Mouse (Mus musculus) neural tube, embryonic 11.5 days (tissue): ENCODE measurements at regions not wholly inside any gene's neighbourhood (a gene's known extent, or its start where the extent isn't known, plus 50 kb on each side); places are given as distances from the start of the nearest gene placed in this dataset.

Source experiments
- ATAC-seq: fragments of 200-750 bp; cut with Nextera tagmentation; 2 replicates; pipeline ENCODE4 v1.8.0; 2017; ENCODE audit warnings: moderate number of reproducible peaks, mild to moderate bottlenecking, moderate TSS enrichment, moderate library complexity; ENCODE audit not compliant: insufficient read depth, low FRiP score, low TSS enrichment
- DNase-seq: peaks from one replicate; pipeline ENCODE4 v3.0.0-alpha.2; 2015; ENCODE audit warnings: low spot score
- H3K27ac ChIP-seq: fragments of 300-500 bp; sonication (generic); 2 replicates; pipeline ENCODE4 v1.5.1; 2014; ENCODE audit warnings: low read depth, mild to moderate bottlenecking, low read length
- H3K27me3 ChIP-seq: fragments of 300-500 bp; sonication (generic); 2 replicates; pipeline ENCODE4 v1.6.1; 2014; ENCODE audit warnings: mild to moderate bottlenecking, low read length, mixed read lengths; ENCODE audit not compliant: control insufficient read depth, insufficient read depth
- H3K36me3 ChIP-seq: fragments of 300-500 bp; sonication (generic); 2 replicates; pipeline ENCODE4 v1.6.1; 2014; ENCODE audit warnings: mild to moderate bottlenecking, low read length, moderate library complexity, mixed read lengths; ENCODE audit not compliant: control insufficient read depth, insufficient read depth
- H3K4me1 ChIP-seq: fragments of 300-500 bp; sonication (generic); 2 replicates; pipeline ENCODE4 v1.6.1; 2014; ENCODE audit warnings: low read length, mixed read lengths; ENCODE audit not compliant: control insufficient read depth, insufficient read depth
- H3K4me2 ChIP-seq: fragments of 300-500 bp; sonication (generic); 2 replicates; pipeline ENCODE4 v1.6.1; 2014; ENCODE audit warnings: low read depth, mild to moderate bottlenecking, moderate library complexity
- H3K4me3 ChIP-seq: fragments of 300-500 bp; sonication (generic); 2 replicates; pipeline ENCODE4 v1.5.1; 2014; ENCODE audit warnings: low read depth, low read length
- H3K9ac ChIP-seq: fragments of 300-500 bp; sonication (generic); 2 replicates; pipeline ENCODE4 v1.6.1; 2014; ENCODE audit warnings: mild to moderate bottlenecking, low read length
- H3K9me3 ChIP-seq: fragments of 300-500 bp; sonication (generic); 2 replicates; pipeline ENCODE4 v1.6.1; 2016; ENCODE audit warnings: low read length; ENCODE audit not compliant: control insufficient read depth
- WGBS: fragments of 180-500 bp; shearing (Covaris S2); extraction: QIAGEN DNeasy Blood & Tissue Kit; methylation state at CpG from one replicate; pipeline ENCODE4 v1.1.7; 2014; 5-methylcytosine and 5-hydroxymethylcytosine counted together

DNA sequence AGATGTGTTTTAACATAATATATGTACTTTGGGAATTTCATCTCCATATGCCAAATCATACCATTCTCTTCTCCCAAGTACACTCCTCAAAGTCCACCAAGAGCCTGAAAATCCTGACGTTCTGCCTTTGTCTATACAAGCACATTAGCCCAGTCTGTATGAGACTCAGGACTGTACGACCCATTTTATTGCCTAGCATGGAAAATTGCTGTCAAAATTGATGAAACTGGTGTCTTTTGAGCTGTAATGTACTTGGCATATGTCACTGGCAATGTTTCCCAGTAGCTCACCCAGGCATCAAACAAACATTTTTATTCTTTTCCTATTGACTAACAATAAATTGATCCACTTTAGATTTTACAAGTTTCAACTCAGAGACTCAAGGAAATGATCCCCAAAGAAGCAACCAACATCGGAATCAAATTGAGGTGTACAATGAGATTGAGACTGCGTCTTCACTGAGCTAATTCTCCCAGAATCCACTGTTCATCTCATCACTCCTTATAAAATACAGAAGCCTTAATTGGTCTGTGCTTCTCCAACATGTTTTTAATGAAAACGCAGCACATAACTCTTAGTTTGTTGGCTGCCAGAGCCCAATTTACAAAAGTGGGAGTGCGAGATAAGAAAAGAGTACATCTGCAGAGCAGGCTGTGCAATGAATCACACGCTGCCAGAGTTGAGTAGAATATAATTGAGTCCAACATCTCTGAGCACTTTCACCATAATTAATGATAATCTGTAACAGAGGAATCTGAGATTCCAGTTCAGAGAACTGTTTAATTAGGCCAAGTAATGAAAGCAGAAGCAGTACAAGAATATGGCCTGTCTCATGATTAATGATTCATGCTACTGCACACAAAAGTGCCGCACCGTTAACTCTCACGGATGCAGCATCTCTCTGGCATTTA is 821.5 kb downstream of the Kcnj3 start:
- Histone ChIP-seq H3K4me3 (no peak overlapping the region), H3K4me1 (no peaks in the 10 kb centered on the region), H3K36me3 (no peaks in the 10 kb centered on the region), H3K27ac (no peak overlapping the region), H3K9me3 (no peaks in the 10 kb centered on the region), H3K4me2 (no peak overlapping the region), H3K9ac (no peak overlapping the region), H3K27me3 (no peaks in the 10 kb centered on the region)
- ATAC-seq (peak; percentile 23; the same call in 1 of the 2 replicates), DNase-seq (peak; percentile 14)
- 70% methylated on average over 10 of the region's 10 CpGs for WGBS

- Histone ChIP-seq H3K9me3 (no peaks in the 10 kb centered on the region), H3K4me1 (no peaks in the 10 kb centered on the region), H3K9ac (no peak overlapping the region), H3K27ac (no peak overlapping the region), H3K4me2 (no peak overlapping the region), H3K27me3 (no peaks in the 10 kb centered on the region), H3K36me3 (no peaks in the 10 kb centered on the region), H3K4me3 (no peak overlapping the region)
- ATAC-seq, result no peak
- DNase-seq, result no peak
- 85% methylated on average over 2 of the region's 2 CpGs for WGBS
Observed at GRCm38 (mm10) chr2:56304920-56305319, 818.9 kb downstream of the Nr4a2 start.

DNA sequence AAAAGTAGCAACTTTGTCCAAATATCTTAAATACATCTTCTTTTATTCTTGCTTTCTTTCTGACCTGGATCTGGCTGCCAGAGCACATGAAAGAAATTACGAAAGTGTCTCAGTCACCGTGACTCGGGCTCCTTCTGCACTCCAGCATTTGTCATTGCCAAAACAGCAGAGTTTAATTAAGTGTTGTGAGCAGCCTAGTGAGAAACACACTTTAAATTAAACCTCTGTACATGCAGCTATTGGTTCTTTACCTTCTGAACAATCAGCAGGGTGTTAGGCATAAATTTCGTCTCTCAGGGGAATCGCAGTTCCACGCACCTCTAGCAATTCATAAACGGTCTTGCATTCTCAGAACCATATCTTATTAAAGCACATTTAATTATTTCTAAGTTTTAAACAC is 802.1 kb downstream of the Nr4a2 start:
- no peaks in the 10 kb centered on the region for H3K4me1 ChIP-seq
- H3K27ac ChIP-seq, result no peak overlapping the region
- H3K4me2 ChIP-seq, result no peak overlapping the region
- WGBS, result 51% methylated on average over 7 of the region's 7 CpGs
- H3K4me3 ChIP-seq, result no peak overlapping the region
- no peak overlapping the region for H3K9ac ChIP-seq
- ATAC-seq (no peak), DNase-seq (peak; percentile 28)
- no peaks in the 10 kb centered on the region for H3K9me3 ChIP-seq
- H3K36me3 ChIP-seq, result no peaks in the 10 kb centered on the region
- H3K27me3 ChIP-seq, result no peaks in the 10 kb centered on the region

GRCm38 (mm10) chr2:56322508-56322907 is 801.3 kb downstream of the Nr4a2 start:
- 73% methylated on average over 5 of the region's 5 CpGs for WGBS
- H3K27ac ChIP-seq, result no peak overlapping the region
- no peak overlapping the region for H3K9ac ChIP-seq
- DNase-seq (no peak), ATAC-seq (no peak)
- H3K27me3 ChIP-seq, result no peaks in the 10 kb centered on the region
- H3K4me1 ChIP-seq, result no peaks in the 10 kb centered on the region
- no peaks in the 10 kb centered on the region for H3K36me3 ChIP-seq
- no peak overlapping the region for H3K4me3 ChIP-seq
- no peaks in the 10 kb centered on the region for H3K9me3 ChIP-seq
- no peak overlapping the region for H3K4me2 ChIP-seq

GRCm38 (mm10) chr2:56335974-56336373 is 787.8 kb downstream of the Nr4a2 start:
- 61% methylated on average over 7 of the region's 7 CpGs for WGBS
- no peak overlapping the region for H3K4me3 ChIP-seq
- H3K4me1 ChIP-seq, result no peaks in the 10 kb centered on the region
- ATAC-seq (peak; percentile 50; the same call in 1 of the 2 replicates), DNase-seq (no peak)
- no peaks in the 10 kb centered on the region for H3K9me3 ChIP-seq
- no peak overlapping the region for H3K4me2 ChIP-seq
- no peaks in the 10 kb centered on the region for H3K27me3 ChIP-seq
- no peak overlapping the region for H3K27ac ChIP-seq
- H3K9ac ChIP-seq, result no peak overlapping the region
- H3K36me3 ChIP-seq, result no peaks in the 10 kb centered on the region

DNA sequence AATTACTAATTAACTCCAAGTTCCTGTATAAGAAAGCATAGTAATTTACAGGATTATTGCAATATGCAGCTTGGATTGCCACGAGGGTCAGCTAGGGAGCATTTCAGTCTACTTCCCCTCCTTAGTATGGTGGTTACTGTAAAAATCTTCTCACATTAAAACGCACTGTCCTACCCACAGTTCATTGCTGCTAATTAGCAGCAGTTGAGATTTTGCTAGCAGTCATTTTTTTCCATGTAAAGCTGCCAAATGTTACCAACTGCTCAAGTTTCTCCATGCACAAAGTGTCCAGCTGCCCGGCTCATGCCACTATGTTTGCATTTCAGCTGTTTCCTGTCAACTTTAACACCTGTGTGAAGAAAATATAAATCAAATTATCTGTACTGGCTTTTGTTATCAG is 759.7 kb downstream of the Nr4a2 start:
- no peak for DNase-seq
- Histone ChIP-seq H3K4me3 (no peak overlapping the region), H3K9me3 (no peaks in the 10 kb centered on the region), H3K27me3 (no peaks in the 10 kb centered on the region), H3K27ac (no peak overlapping the region), H3K36me3 (no peaks in the 10 kb centered on the region), H3K9ac (no peak overlapping the region), H3K4me2 (no peak overlapping the region), H3K4me1 (no peaks in the 10 kb centered on the region)
- ATAC-seq, result no peak
- WGBS, result 66% methylated on average over 3 of the region's 3 CpGs
